Mouse (Mus musculus) embryonic fibroblast, embryonic 13.5 days (primary cell): ENCODE data around the gene Ubr1. TPM values are rescaled to one million over a fixed set of nuclear protein-coding genes. Genes with fewer than 3 reads are reported as not detected.

Source experiments
- H3K27ac ChIP-seq: 2 replicates; pipeline ENCODE4 v1.5.1; 2012; ENCODE audit warnings: low read length, control low read depth, inconsistent platforms; ENCODE audit not compliant: insufficient read depth
- H3K4me1 ChIP-seq: 2 replicates; pipeline ENCODE4 v1.6.1; 2011; ENCODE audit warnings: low read length; ENCODE audit not compliant: control insufficient read depth, insufficient read depth
- H3K4me3 ChIP-seq: 2 replicates; pipeline ENCODE4 v1.5.1; 2011; ENCODE audit warnings: mild to moderate bottlenecking, control low read depth, low read length; ENCODE audit not compliant: insufficient read depth
- CTCF ChIP-seq: IDR thresholded peaks from 2 replicates; pipeline ENCODE4 v1.5.1; 2011; ENCODE audit warnings: mild to moderate bottlenecking, control low read depth, low read length, moderate library complexity, borderline replicate concordance; ENCODE audit not compliant: insufficient read depth
- POLR2A ChIP-seq: IDR thresholded peaks from 2 replicates; pipeline ENCODE4 v1.6.1; 2011; ENCODE audit warnings: low read depth, mild to moderate bottlenecking, control low read depth, low read length, moderate library complexity
- polyA plus RNA-seq: library from polyadenylated mRNA; stranded (reverse); fragments of >200 nt; gene quantifications from 2 replicates; pipeline ENCODE4 v1.2.4, GENCODE M21; 2011; ENCODE audit warnings: low read depth; ENCODE audit not compliant: missing spikeins, insufficient read length

Gene Ubr1
- polyA plus RNA-seq = 24.8 and 25.4 TPM in 2 replicates

DNA sequence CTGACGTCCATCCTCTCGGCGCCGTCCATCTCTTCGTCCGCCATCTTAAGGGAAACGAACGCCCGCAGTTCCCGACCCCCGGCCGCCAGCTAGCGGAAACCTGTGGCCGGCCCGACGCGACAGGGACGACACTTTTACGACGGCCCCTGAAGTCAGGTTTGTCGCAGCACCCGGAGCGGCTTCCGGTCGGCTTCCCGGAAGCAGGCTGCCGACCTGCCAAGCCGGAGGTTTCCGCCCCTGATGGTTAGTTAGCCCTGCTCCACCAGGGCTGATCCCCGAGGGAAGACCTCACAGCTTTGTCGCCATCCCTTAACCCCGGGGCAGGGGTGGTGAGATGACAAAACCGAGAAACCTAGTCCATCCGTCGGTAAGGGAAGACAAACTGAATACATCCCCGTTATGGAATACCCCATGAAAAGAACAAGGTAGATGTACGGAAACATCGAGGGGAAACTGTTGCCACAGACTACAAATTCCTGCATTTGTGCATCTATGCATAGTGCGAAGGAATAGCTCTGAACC lies at the start of gene Ubr1:
Gene Ubr1, minus strand, starts transcription at position 157 of the 522 bp plus-strand sequence.
- peak within 1 kb of the TSS; percentile 97 for H3K4me3 ChIP-seq
- peak; percentile 94 for TF ChIP-seq POLR2A
- no peak for TF ChIP-seq CTCF
- H3K4me1 ChIP-seq = no peaks in the 10 kb centered on the region; the same call in 1 of the 2 replicates
- peak within 1 kb of the TSS; percentile 42 for H3K27ac ChIP-seq

DNA sequence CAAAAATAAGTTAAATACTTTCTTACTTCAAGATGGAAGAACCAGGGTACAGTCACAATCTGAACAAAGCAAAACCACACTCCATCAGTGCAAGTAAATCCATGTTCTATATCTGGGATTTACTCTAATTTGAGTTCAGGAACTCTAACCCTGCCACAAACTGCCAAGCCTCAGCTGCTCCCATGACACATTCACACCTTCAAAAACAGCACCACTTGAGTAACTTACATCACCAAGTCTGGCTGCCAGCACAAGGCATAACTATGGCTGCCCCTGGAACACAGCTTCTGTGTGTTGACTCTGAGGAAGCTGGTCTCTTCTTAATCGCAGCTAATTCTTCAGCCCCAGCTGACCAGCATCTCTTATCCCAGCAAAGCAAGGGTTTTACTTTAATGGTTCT lies 46.6 kb upstream of the Ubr1 start:
- TF ChIP-seq CTCF (no peak), POLR2A (no peak)
- no peak overlapping the region for H3K27ac ChIP-seq
- H3K4me1 ChIP-seq = no peaks in the 10 kb centered on the region
- H3K4me3 ChIP-seq = no peak overlapping the region

DNA sequence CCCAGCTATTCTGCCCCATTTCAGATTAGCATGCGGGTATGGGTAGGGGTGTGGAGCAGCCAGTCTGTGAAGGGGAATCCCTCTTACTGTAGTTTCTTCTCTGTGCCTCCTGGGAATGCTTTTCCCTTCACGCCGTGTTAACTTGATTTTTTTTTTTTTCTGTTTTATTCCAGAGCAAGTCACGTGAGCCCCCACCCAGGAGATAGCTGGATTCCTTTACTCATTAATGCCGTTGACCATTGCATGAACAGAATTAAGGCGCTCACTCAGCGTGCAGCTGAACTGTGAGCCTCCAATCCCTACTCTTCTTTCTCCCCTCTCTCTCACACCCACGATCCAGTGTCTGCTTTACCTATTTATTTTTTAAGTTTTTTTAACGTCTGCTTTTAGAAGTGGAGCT lies 45.7 kb upstream of the Ubr1 start:
- H3K4me3 ChIP-seq = no peak overlapping the region
- no peak overlapping the region for H3K27ac ChIP-seq
- TF ChIP-seq CTCF (no peak), POLR2A (no peak)
- no peaks in the 10 kb centered on the region for H3K4me1 ChIP-seq

DNA sequence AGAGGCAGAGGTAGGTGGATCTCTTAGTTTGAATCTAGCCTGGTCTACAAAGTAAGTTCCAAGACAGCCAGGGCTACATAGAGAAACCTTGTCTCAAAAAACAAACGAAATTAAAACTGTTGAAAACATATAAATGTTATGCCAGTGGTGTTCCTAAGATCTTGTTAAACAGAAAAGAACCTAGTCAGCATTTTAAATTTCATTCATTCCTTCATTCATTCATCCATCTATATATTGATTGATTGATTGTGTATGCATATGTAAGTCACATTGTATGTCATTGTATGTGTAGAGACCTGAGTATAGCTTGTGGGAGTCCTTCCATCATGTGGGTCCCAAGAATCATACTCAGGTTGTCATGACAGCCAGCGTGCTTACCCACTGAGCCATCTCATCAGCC lies 45.0 kb upstream of the Ubr1 start:
- TF ChIP-seq CTCF = no peak
- no peak for TF ChIP-seq POLR2A
- no peak overlapping the region for H3K4me3 ChIP-seq

DNA sequence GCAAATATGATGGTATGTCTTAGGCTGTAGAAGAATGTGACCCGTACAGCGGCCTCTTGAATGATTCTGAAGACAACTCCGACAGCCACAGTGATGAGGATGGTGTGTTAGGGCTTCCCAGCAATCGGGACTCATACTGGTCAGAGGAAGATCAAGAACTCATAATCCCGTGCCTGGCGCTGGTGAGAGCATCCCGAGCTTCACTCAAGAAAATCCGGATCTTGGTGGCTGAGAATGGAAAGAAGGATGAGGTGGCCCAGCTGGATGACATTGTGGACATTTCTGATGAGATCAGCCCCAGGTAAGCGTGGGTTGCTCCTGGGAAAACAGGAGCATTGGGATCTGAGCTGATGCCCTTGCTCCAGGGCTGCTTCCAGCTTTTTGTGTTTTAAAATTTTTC lies 42.2 kb upstream of the Ubr1 start:
- Histone ChIP-seq H3K27ac (no peak overlapping the region), H3K4me1 (no peaks in the 10 kb centered on the region), H3K4me3 (no peak overlapping the region)
- no peak for TF ChIP-seq CTCF
- TF ChIP-seq POLR2A = no peak

More for the DNA sequence above, 45.0 kb upstream of the Ubr1 start:
- Histone ChIP-seq H3K4me1 (no peaks in the 10 kb centered on the region), H3K27ac (no peak overlapping the region)

DNA sequence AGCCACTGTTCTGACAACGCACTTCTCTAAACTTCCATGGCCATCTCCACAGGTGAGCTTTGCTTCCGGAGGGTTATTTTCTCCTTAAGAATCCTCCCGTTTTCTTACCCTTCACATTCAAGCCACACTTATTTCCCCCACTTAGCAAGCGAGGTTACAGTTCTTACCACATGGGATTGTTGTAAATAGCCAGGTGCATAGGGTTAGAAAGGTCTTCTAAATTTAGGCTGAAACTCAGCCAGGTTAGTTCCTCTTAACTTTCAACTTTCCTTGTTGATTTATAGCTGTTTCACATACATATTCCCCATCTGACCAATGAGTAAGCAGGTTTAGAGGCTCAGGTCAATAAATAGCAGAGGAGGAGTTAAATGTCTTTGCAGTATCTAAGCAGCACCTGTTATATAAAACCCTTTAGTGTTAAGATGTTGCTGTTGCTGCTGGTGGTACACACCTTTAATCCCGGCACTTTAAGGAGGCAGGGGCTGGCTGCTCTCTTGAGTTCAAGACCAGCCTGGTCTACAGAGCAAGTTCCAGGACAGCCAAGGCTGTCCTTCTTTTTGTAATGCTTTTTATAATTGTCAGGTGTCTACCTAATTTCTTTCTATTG lies 38.7 kb upstream of the Ubr1 start:
- TF ChIP-seq CTCF (no peak), POLR2A (no peak)
- Histone ChIP-seq H3K4me3 (peak overlapping the region; percentile 90), H3K27ac (no peak overlapping the region), H3K4me1 (no peaks in the 10 kb centered on the region)

DNA sequence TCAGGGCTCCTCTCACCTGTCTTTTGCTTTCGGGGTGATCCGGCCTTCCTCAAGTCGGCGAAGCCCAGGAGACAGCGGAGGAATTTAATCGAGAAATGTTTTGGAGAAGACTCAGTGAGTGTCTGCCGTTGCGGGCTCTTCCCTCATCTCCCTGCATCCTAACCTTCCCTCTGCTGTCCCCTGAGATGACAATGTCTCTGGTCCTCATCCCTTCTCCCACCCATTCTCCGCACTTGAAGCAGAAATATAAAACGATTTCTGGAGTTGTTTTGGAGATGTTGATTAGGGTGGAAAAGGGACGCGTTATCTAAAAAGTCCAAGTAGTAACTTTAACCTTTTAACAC lies 38.1 kb upstream of the Ubr1 start:
- TF ChIP-seq POLR2A (no peak), CTCF (no peak)
- Histone ChIP-seq H3K4me3 (peak overlapping the region; percentile 90), H3K4me1 (no peaks in the 10 kb centered on the region), H3K27ac (no peak overlapping the region)

DNA sequence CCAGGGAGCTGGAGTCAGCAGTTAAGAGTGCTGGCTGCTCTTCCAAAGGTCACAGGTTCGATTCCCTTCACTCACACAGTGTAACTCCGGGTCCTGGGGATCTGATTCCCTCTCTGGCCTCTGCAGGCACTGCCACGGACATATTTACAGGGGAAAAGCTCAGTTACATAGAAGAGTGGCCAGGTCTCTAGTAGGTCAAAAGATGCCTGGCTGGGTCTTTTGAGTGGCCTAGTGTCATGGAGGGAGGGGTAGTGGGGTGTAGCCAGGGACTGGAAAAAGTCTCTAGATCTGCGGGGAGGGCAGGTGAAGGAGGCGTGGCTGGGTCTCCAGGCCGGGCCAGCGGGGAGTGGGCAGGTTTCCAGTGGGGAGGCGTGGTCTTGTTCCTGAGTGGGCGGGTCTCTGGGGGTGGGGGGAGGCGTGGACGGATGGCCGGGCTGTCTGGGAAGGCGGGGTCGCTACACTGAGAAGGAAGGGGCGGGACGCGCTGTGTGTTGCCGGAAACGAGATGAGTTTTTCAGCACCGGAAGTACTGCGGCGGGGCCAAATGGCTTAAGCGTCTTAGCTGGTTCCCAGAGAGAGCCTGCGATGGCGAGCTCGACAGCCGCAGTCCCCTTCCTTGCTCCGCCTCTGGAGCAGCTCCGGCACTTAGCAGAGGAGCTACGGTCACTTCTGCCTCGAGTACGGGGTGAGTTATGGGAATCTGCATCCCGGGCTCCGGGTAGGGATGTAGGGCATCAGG lies 37.6 kb upstream of the Ubr1 start, which contains the start of gene Ccndbp1:
Gene Ccndbp1, plus strand, starts transcription at position 479 of the 739 bp plus-strand sequence.
- H3K4me1 ChIP-seq = no peaks in the 10 kb centered on the region
- TF ChIP-seq POLR2A (peak; percentile 77), CTCF (no peak)
- H3K27ac ChIP-seq = no peak within 1 kb of the TSS
- peak within 1 kb of the TSS; percentile 90 for H3K4me3 ChIP-seq

DNA sequence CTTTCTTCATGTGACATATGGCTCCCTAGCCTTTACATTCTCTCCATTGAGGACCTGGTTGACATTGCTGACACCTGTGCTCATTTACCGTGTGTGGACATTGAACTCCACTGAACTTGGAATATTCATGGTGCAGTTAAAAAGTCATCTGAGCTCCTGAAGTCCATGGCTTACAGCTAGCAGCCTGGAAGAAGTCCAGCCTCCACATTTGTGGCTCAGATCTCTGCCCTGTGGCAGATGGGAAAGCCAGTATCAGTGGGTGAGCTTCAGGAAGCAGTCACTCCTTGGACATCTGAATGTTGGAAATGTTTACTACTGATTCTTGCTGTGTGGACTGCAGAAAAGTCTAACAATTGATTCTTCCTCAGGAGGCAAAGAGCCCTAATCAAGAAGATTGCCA lies 36.5 kb upstream of the Ubr1 start:
- H3K4me3 ChIP-seq = no peak overlapping the region
- no peak overlapping the region for H3K27ac ChIP-seq
- no peak for TF ChIP-seq CTCF
- TF ChIP-seq POLR2A = no peak
- H3K4me1 ChIP-seq = no peaks in the 10 kb centered on the region
